Mouse (Mus musculus) urinary bladder, postnatal 25 days (tissue): Measurements from ENCODE around the gene Plekhm3.

ENCODE experiments used
- DNase-seq: peaks from one replicate; pipeline ENCODE4 v3.0.0; 2022; ENCODE audit warnings: low spot score

The Plekhm3 gene

DNA sequence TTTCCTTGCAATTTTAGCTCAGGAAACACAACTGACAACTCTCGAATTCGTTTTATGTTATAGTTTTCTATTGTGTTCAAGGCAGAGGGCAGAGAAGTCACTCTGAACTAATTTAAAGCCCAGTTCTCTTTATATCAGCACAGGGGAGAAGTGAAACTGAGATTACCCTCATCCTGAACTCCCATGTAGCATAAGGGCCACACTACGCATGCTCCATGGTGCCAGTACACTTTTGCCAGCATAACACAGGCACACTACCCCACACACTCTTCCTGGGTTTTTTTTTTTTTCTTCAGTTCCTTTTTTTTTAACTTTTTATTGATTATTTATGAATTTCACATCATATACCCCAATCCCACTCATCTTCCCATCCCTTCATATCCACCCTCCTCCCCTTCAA lies 28.1 kb downstream of the Plekhm3 start:
- no peak for DNase-seq

DNA sequence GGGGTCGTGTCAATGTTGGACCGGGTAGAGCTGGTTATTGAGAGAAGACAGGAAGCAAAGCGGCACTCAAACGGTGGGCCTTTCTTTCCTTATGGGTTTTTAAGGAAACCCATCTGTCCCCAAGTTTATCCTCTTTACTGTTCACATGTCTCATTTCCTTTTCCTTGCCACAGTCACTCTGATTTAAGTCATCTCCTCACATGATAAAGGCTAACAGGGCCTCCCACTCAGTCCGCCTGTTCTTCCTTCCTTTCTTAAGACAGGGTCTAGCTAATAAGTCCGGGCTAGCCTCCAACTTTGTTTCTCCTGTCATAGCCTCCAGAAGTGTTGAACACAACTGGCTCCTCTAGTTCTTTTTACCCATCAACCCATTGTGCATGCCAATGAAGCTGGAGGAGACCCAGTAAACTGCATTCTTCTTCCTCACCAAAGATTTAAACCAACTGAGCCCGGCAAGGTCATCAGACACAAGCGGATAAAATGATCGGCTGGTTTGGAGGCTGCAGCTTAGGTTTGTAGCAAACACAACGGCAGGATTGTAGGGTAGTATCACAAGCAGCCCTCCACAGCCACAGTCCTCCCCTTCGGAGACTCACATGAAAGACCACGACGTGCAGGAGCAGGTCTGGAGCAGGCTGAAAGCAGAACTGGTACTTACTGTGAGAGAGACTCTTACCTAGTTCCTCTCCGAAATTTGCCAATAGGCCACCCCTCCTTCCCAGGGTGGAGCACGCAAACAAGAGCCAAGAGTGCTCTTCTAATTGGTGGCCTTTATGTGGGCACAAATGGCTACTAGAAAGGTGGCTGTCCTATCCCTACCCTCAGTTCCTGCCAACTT lies 29.0 kb downstream of the Plekhm3 start:
- DNase-seq = no peak

DNA sequence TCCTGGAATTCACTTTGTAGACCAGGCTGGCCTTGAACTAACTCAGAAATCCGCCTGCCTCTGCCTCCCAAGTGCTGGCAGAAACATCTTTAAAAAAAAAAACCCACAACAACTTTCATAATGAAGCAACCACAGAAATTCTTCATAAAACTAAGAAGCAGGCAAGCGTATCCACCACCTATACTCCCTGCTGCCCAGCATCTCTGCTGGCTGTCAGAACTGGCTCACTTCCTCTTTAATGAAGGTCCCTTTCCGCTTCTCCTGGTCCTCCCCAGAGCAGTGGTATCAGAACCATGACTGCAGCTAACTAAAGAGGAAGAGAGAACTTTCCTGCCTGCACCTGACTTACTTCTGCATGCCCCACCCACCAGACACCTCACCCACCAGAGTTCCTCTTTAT lies 31.0 kb downstream of the Plekhm3 start:
- DNase-seq = no peak

DNA sequence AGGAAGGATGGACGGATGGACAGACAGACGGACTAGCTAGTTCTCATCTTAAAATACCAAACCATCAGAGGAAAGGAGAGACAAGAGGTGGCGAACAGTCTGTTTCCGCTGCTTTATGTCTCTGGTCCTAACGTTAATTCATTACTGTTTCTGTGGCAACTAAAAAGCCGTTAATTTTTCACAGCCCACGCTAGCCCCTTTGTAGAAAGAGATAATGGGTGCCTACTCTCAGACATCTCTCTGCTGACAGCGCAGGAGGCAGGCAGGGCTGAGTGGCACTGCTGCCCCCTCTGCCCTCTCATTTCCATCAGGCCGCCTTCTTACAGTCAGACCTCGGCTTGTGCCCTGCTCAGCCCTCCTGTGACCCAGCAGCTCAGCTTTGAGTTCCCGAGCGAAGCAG lies 32.3 kb downstream of the Plekhm3 start:
- no peak for DNase-seq

DNA sequence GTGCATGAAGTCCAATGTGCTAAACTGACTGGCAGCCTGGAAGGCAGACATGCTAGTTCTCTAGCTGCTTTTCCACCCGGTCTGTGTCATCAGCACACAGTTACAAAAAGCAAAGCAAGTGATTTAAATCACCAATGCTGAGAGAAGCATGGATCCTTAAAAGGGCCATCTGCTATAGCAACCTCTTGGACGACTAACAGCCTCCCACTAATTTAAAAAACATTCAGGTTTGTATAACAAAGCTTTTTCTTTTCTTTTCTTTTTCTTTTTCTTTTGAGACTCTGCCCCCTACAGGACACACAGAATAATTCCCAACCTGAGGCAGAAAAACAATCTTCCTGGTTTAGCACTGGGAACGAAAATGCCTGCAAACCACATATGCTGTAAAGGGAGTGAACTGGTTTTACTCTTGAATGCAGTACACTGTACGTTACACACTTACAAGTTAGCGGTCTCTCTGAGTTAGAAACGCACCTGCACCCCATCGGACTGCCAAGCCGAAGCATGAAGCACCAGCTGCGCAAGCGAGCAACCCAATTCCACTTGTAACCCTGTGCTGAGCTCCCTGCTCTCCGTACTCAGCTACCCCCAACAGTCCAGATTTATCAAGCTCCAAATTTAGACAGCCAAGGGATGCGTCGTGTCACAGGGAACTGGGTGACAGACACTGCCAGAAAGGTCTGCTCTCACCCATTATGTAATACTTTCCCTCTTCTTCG lies 37.7 kb downstream of the Plekhm3 start:
- DNase-seq = peak; percentile 19

DNA sequence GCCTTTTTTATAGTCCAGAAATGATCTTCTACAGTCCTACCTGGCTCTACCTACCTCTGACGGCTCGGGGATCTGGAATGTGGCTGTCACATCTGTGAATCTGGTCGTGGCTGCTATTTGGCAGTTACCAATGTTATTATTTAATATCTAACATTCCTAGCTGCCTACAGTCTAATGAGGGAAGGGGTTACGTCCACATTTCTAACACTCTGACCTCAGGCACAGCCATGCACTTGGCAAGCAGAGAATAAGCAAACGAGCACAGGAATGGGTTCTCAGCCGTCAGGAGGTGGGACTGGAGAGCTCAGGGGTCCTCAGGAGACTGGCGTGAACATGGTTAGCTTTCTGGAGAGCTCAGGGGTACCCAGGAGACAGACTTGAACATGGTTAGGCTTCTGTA lies 38.7 kb downstream of the Plekhm3 start:
- no peak for DNase-seq

DNA sequence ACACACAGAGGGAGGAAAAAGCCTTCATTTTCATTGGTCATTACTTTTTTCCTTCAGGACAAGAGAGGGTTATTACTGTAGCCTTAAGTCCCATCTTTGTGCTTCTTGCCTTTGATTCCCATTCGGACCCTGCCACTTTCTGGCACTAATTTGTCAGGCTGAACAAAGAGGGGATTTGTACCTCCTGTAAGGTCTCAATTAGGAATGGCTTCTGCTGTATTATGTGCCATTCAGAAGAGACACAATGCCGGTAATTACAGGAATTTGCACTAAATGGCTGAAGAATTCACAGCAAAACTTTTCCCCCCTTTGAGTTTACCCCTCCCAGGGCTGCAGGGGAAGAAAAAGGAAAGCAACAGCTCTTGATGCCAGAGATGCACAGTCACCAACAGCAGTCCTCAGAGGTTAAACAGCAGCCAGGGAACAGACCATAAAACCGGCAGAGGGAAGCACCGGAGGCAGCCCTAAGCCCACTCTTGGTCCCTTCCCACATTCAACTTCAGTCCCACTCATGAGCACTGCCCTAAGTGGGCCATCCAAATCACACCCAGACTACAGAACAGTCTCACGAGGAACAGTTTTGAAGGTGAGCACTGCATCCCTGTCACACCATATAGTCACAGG lies 39.6 kb downstream of the Plekhm3 start:
- DNase-seq = no peak

DNA sequence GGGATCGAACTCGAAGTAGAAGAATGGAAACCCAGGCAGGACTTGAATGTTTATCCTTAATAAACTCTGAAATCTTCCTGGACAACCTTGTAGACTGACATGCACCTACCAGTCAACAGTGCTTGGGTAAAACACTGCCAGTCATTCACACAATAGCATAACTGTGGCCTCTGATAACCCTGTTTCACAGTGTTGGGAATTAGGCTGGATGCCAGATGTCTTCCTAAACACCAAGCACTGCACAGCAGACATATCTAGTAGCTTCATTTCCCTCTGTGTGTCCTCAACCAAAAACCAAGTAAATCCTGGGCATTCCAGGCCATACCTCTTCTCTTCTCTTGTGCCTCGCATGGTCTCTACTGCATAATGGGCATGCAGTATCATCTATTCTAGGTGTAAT lies 42.3 kb downstream of the Plekhm3 start:
- no peak for DNase-seq

DNA sequence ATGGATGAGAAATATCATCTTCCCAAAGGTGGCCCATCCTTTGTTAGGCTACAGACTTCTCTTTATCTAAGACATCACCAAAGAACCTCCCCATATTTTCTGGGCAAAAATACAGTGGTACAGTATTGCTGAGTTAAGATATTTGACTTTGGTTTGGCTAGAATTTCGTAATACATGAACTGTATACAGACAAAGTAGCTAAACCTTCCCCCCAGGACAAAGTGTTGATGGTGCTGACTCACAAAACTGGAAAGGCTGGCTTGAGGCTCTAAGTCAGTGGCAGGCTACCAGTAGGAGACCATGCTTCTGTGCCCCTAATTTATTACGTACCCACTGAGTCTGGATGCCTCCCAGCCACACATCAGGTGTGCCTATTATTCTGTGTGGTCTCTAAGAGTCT lies 48.9 kb downstream of the Plekhm3 start:
- DNase-seq = peak; percentile 22

DNA sequence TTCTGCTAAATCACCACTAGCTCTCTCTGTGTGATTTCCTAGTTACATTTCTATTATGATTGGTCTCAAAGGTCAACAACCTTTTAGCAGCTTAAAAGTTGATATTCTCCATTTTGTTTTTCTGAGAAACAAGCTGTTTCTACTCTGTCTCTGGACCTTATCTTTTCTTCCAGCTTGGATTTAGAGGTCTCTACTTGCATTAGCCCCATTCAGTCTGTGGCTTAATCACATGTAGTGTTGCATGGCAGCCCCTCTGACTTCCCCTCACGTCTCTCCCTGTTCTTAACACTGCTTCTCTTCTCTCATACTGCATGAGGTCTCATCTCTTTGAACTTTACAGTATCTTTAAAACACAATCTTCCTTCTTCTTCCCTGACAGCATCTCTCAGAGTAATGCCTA lies 50.4 kb downstream of the Plekhm3 start:
- no peak for DNase-seq

DNA sequence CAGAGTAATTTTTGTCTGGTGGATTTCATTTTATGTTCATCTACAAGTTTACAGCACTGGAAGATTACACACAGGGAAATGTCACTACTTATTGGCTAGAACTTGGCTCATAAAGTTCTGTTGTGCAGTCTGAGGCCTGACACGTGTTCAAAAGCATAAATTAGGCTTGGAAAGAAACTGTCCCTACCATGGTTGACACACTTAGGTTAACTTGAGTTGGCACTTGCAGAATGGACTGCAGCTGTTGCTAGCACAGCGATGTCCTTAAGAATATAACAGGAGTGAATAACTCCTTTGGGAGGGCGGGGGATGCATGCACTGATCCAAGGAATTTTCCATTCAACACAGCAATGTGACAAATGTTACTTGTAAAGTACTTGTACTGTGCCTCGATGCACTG lies 53.2 kb downstream of the Plekhm3 start:
- no peak for DNase-seq

DNA sequence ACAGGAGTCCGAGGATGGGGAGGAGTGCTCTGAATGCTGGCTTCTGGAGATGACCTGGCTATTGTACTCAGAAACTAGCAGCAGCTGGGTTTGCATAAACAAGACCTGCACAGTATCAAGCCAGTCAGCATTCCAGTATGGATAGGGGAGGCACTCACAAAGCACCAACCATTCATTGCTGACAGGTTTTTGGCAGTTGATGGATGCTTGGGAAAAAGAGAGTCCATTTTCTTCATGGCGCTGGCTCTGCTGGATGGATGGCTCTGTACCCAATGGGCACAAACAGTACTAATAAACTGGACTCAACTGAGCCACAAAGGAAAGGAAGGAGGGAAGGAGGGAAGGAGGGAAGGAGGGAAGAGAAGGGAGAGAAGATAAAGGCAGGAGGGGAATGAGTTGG lies 53.8 kb downstream of the Plekhm3 start:
- no peak for DNase-seq

DNA sequence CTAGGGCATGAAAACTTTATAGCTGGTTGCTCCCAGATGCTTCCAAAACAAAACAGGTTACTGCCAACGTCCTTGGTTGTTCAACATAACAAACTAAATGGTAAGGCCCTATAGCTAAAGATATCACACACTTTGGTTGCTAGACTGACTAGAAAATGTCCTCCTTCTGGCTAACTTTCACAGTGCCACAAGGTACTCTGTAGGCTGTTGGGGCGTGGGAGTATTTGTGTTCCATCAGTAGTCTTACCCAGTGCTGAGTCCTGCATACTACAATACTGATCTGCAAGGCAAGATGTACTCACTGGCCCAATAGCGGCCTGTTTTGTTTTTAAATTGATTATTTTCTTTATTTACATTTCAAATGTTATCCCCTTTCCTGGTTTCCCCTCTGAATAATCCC lies 56.9 kb downstream of the Plekhm3 start:
- no peak for DNase-seq

DNA sequence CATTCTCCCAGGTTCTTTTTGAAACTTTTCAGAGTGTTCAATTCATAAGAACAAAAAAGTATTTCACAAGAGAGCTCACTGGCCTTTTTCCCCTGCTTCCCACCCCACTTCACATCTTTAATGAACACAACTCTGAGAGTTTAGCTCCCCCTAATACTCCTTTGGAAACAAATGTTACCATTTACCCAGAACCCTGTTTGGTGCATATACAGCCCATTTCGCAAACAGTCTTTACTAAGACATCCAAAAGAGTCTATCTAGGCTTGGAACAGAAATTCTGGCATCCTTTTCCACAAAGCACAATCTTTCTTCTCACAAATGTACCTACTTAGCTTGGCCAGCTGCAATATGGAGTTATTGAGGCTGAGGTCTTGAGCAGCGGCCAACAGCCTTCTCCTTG lies 59.1 kb downstream of the Plekhm3 start:
- no peak for DNase-seq

DNA sequence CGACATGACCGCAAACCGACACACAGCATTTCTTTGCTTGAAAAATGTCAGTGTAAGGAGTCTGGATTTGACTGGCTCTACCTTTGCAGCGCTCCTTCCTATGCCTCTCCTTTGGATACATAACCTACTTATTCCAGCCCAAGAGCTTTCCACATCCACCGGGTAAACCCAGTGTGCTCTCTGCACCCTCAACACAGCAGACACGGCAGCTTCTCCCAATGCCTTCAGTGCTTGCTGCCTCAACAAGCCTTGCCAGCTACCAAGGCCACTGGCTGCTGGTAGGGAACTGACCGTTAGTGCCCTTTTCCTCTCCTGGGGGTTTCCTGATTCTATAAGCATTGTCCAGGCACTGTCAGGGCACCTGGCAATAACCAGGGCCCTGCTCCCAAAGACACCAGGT lies 62.8 kb downstream of the Plekhm3 start:
- no peak for DNase-seq

DNA sequence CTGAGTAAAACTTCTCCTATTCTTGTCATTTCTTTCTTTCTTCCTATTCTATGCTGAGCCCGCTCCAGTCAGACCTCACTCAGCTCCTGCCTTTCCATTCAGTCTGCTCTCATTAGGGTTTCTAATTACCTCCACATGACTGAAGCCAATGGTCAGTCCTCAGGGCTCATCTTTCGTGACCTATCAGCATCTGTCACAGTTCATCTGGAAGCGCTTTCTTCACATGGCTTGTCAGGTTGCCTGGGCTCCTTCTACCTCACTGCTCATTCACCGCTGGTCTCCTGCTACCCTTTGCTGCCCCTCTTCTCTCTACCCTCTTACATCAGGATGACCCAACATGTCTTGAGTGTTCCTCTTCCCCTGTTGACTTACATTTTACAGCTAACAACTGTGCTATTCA lies 65.3 kb downstream of the Plekhm3 start:
- no peak for DNase-seq

DNA sequence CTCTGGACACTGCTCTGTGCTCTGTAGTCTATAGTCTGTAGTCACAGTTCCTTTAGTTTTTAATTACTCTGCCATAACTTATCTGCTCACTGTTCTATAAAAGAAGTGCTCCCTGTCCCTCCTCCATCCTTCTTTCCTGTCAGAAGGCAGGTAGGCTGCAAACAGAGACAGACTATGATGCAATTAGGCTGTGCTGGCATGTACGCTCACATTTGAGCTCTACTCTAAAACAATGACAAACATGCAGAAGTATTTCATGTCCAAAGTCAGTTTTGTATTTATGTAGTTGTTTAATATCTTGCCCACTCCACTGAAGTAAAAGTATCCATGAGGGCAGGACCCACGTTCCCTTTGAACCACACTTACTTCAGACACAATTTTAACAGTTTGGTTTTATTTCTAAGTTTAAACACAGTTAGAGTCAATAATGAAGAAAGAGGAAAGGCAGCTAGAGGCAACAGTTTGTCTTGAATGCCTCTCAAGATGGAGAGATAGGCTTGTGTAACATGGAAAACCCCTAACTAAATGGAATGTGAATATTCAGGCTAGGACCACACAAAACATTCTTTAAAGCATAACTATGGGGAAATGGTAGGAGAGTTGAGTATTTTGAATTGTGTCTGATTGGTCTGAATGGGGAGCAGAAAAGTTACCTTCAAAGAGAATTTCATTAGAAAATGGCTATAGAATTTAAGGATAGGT lies 69.0 kb downstream of the Plekhm3 start:
- no peak for DNase-seq

DNA sequence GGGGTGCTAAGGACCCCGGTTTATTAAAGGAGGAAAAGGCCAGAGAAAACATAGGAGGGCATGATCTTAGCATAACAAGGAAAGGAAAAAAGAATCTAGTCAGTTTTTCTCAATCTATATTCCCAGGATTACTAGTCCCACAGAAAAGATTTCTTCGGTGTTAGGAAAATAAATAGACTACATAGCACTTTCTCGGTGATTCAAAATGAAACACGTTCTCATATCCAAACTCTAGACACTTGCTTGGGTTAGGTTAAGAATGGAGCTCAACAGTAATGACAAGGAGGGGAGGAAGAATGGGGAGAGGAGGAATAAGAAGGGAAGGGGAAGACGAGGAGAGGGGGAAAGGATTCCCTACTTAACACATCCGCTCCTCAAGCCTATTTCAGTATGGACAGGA lies 69.9 kb downstream of the Plekhm3 start:
- no peak for DNase-seq

DNA sequence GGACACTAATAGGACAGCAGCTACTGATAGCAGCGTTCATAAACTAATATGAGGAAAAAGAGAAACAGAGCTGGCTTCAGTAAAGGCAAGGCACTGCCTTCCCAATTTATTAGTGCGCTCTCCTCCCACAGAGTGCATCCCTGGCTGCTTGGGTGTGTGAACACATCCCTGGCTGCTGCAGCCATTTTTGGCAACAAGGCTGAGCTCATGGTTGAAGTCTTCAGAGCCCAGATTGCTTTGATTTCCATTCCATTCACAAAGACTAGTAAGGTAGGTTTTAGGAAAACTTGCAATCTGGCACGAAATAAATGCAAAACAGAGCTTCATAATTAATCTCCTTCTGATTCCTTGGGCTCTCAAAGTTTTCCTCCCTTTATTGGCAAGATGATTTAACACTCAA lies 71.3 kb downstream of the Plekhm3 start:
- no peak for DNase-seq

DNA sequence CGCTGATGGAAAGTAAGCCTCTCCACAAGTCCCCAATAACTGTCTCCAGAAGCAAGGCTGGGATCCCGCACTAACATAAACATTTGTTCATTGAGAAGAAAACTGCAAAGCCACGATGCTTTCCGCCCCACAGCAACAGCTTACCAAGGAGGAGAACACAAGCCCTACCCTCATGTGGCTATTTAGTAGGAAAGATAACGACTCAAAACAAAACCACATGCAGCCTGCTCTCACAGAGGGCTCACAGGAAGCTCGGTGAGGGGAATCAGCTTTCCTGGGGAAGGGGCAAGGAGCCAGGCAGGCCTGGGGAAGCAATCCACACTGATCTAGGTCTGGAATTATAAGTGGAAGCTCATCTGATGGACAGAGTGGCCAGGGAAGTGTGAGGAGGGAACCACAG lies 72.6 kb downstream of the Plekhm3 start:
- DNase-seq = no peak

DNA sequence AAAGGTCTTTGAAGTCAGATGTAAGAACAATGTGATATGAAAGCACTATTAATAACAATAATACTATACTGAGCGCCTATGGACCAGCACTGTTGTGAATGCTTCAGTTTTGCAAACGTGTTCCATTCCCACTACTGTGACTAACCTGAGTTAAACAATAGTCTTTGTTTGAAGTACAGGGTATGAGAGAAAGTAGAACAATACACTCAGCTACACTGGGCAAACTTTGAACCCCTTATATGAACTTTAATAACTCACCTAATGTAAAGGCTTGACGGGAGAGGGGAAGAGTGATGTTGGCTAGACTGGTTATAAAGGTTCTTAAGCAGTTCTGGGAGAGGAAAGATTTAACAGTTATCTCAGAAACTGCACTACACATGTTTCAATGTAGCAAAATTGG lies 76.0 kb downstream of the Plekhm3 start:
- DNase-seq = no peak

DNA sequence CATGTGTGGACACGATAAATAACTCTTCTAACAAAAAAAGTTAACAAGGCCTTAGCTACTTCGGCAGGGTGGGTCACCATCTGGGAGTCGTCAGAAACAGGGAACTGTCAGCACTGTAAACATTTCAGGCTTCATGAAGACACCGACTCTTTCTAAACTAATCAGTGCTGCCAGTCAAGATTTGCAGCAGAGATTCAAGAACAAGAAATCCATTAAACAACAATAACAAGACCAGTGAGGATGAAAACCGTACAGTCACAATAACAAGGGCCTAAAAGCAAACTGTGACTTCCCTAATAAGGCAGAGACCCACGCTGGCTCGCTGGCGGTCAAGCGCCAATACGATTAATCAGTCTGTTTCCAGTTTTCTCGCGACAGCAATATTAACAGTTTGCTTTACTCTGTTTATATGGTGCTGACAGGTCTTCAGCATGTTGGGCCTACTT lies 77.8 kb downstream of the Plekhm3 start:
- DNase-seq = no peak

DNA sequence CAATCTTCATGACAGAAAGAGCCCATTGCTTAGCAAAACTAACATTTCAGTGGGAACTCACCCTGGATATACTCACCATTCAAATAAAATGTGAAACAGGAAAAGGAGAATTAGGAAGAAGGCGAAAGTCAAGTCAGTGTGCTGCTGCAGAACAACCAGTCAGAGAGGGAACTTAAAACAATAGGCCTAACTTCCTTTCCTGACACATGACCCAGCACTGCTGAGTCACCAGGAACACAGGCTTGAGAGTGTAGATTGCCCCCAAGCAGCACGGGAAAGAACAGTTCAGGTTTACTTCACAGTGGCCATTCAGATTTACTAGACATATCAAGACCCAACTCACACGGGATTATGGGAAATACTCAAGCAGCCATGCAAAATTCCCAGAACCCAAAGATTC lies 80.3 kb downstream of the Plekhm3 start:
- no peak for DNase-seq
